Mouse (Mus musculus): ENCODE results near the gene Tmem243. TPM values are rescaled to one million over a fixed set of nuclear protein-coding genes. Genes with fewer than 3 reads are reported as not detected.

The Tmem243 gene
- polyA plus RNA-seq, 1 experiment from 2014 or later = 19.7 TPM

GRCm38 (mm10) chr5:9124134-9124533 is 23.7 kb downstream of the Tmem243 start:
- 89% methylated on average over 2 of the region's 2 CpGs for WGBS
- no peaks in the 10 kb centered on the region for H3K4me1 ChIP-seq (ENCODE audit: control insufficient read depth, insufficient read depth, low read length)
- H3K4me3 ChIP-seq (ENCODE audit: low read depth, low read length) = no peak overlapping the region
- ATAC-seq (ENCODE audit: insufficient read depth, low FRiP score, low TSS enrichment) (no peak), DNase-seq (ENCODE audit: low spot score) (no peak)
- no peak overlapping the region for H3K27ac ChIP-seq (ENCODE audit: low read depth, low read length)
- H3K27me3 ChIP-seq (ENCODE audit: control insufficient read depth, insufficient read depth, low read length) = no peaks in the 10 kb centered on the region
- no peaks in the 10 kb centered on the region for H3K9me3 ChIP-seq (ENCODE audit: control insufficient read depth, low read length)
- no peak overlapping the region for H3K9ac ChIP-seq (ENCODE audit: low read length)
- H3K4me2 ChIP-seq (ENCODE audit: low read depth) = no peak overlapping the region
- H3K36me3 ChIP-seq (ENCODE audit: control insufficient read depth, insufficient read depth, low read length) = peaks cover 9% of the 10 kb centered on the region; the same call in 1 of the 2 replicates

- Histone ChIP-seq H3K36me3 (ENCODE audit: control insufficient read depth, insufficient read depth, low read length) (peaks cover 8% of the 10 kb centered on the region; the same call in 1 of the 2 replicates), H3K4me3 (ENCODE audit: low read depth, low read length) (no peak overlapping the region), H3K27me3 (ENCODE audit: control insufficient read depth, insufficient read depth, low read length) (no peaks in the 10 kb centered on the region), H3K4me1 (ENCODE audit: control insufficient read depth, insufficient read depth, low read length) (no peaks in the 10 kb centered on the region), H3K27ac (ENCODE audit: low read depth, low read length) (no peak overlapping the region), H3K9me3 (ENCODE audit: control insufficient read depth, low read length) (no peaks in the 10 kb centered on the region), H3K9ac (ENCODE audit: low read length) (no peak overlapping the region), H3K4me2 (ENCODE audit: low read depth) (no peak overlapping the region)
- ATAC-seq (ENCODE audit: insufficient read depth, low FRiP score, low TSS enrichment) (no peak), DNase-seq (ENCODE audit: low spot score) (no peak)
- 94% methylated on average over 12 of the region's 12 CpGs for WGBS
These were observed 28.1 kb downstream of the Tmem243 start for GRCm38 (mm10) chr5:9128566-9128965.

- Histone ChIP-seq H3K4me2 (ENCODE audit: low read depth) (no peak overlapping the region), H3K4me1 (ENCODE audit: control insufficient read depth, insufficient read depth, low read length) (no peaks in the 10 kb centered on the region), H3K36me3 (ENCODE audit: control insufficient read depth, insufficient read depth, low read length) (peaks cover 10% of the 10 kb centered on the region; the same call in 1 of the 2 replicates), H3K27me3 (ENCODE audit: control insufficient read depth, insufficient read depth, low read length) (no peaks in the 10 kb centered on the region), H3K27ac (ENCODE audit: low read depth, low read length) (no peak overlapping the region), H3K9me3 (ENCODE audit: control insufficient read depth, low read length) (no peaks in the 10 kb centered on the region), H3K4me3 (ENCODE audit: low read depth, low read length) (no peak overlapping the region), H3K9ac (ENCODE audit: low read length) (no peak overlapping the region)
- DNase-seq (ENCODE audit: low spot score) (no peak), ATAC-seq (ENCODE audit: insufficient read depth, low FRiP score, low TSS enrichment) (no peak)
- WGBS = 84% methylated on average over 7 of the region's 7 CpGs
These were observed 31.3 kb downstream of the Tmem243 start for GRCm38 (mm10) chr5:9131786-9132185.

GRCm38 (mm10) chr5:9135588-9135987 is 35.1 kb downstream of the Tmem243 start:
- peaks cover 5% of the 10 kb centered on the region for H3K36me3 ChIP-seq (ENCODE audit: control insufficient read depth, insufficient read depth, low read length)
- no peak overlapping the region for H3K4me2 ChIP-seq (ENCODE audit: low read depth)
- WGBS = 88% methylated on average over 3 of the region's 3 CpGs
- H3K4me1 ChIP-seq (ENCODE audit: control insufficient read depth, insufficient read depth, low read length) = no peaks in the 10 kb centered on the region
- no peak for DNase-seq (ENCODE audit: low spot score)
- H3K9me3 ChIP-seq (ENCODE audit: control insufficient read depth, low read length) = no peaks in the 10 kb centered on the region
- no peak overlapping the region for H3K27ac ChIP-seq (ENCODE audit: low read depth, low read length)
- no peak overlapping the region for H3K4me3 ChIP-seq (ENCODE audit: low read depth, low read length)
- no peak for ATAC-seq (ENCODE audit: insufficient read depth, low FRiP score, low TSS enrichment)
- H3K27me3 ChIP-seq (ENCODE audit: control insufficient read depth, insufficient read depth, low read length) = no peaks in the 10 kb centered on the region
- no peak overlapping the region for H3K9ac ChIP-seq (ENCODE audit: low read length)

- Histone ChIP-seq H3K4me2 (ENCODE audit: low read depth) (no peak overlapping the region), H3K4me1 (ENCODE audit: control insufficient read depth, insufficient read depth, low read length) (no peaks in the 10 kb centered on the region), H3K27ac (ENCODE audit: low read depth, low read length) (no peak overlapping the region), H3K36me3 (ENCODE audit: control insufficient read depth, insufficient read depth, low read length) (peaks cover 5% of the 10 kb centered on the region), H3K9me3 (ENCODE audit: control insufficient read depth, low read length) (no peaks in the 10 kb centered on the region), H3K9ac (ENCODE audit: low read length) (no peak overlapping the region), H3K4me3 (ENCODE audit: low read depth, low read length) (no peak overlapping the region), H3K27me3 (ENCODE audit: control insufficient read depth, insufficient read depth, low read length) (no peaks in the 10 kb centered on the region)
- ATAC-seq (ENCODE audit: insufficient read depth, low FRiP score, low TSS enrichment) = no peak
- DNase-seq (ENCODE audit: low spot score) = no peak
- 97% methylated on average over 8 of the region's 8 CpGs for WGBS
These were observed 40.3 kb downstream of the Tmem243 start for GRCm38 (mm10) chr5:9140724-9141123.

GRCm38 (mm10) chr5:9142376-9142775 is 41.9 kb downstream of the Tmem243 start:
- Histone ChIP-seq H3K9me3 (ENCODE audit: control insufficient read depth, low read length) (no peaks in the 10 kb centered on the region), H3K4me2 (ENCODE audit: low read depth) (no peak overlapping the region), H3K27ac (ENCODE audit: low read depth, low read length) (no peak overlapping the region), H3K4me3 (ENCODE audit: low read depth, low read length) (no peak overlapping the region), H3K27me3 (ENCODE audit: control insufficient read depth, insufficient read depth, low read length) (no peaks in the 10 kb centered on the region), H3K4me1 (ENCODE audit: control insufficient read depth, insufficient read depth, low read length) (no peaks in the 10 kb centered on the region), H3K9ac (ENCODE audit: low read length) (no peak overlapping the region), H3K36me3 (ENCODE audit: control insufficient read depth, insufficient read depth, low read length) (peaks cover under 1% of the 10 kb centered on the region)
- WGBS = 88% methylated on average over 6 of the region's 6 CpGs
- DNase-seq (ENCODE audit: low spot score) = no peak
- no peak for ATAC-seq (ENCODE audit: insufficient read depth, low FRiP score, low TSS enrichment)

GRCm38 (mm10) chr5:9149273-9149850 is 48.9 kb downstream of the Tmem243 start:
- no peaks in the 10 kb centered on the region for H3K4me1 ChIP-seq (ENCODE audit: control insufficient read depth, insufficient read depth, low read length)
- H3K27me3 ChIP-seq (ENCODE audit: control insufficient read depth, insufficient read depth, low read length) = no peaks in the 10 kb centered on the region
- H3K36me3 ChIP-seq (ENCODE audit: control insufficient read depth, insufficient read depth, low read length) = no peaks in the 10 kb centered on the region
- no peaks in the 10 kb centered on the region for H3K9me3 ChIP-seq (ENCODE audit: control insufficient read depth, low read length)
- no peak for DNase-seq (ENCODE audit: low spot score)
- no peak for ATAC-seq (ENCODE audit: insufficient read depth, low FRiP score, low TSS enrichment)
- 94% methylated on average over 8 of the region's 8 CpGs for WGBS
- H3K4me2 ChIP-seq (ENCODE audit: low read depth) = no peak overlapping the region
- H3K4me3 ChIP-seq (ENCODE audit: low read depth, low read length) = no peak overlapping the region
- H3K9ac ChIP-seq (ENCODE audit: low read length) = no peak overlapping the region
- no peak overlapping the region for H3K27ac ChIP-seq (ENCODE audit: low read depth, low read length)

GRCm38 (mm10) chr5:9156746-9157145 is 56.3 kb downstream of the Tmem243 start:
- Histone ChIP-seq H3K27me3 (ENCODE audit: control insufficient read depth, insufficient read depth, low read length) (no peaks in the 10 kb centered on the region), H3K36me3 (ENCODE audit: control insufficient read depth, insufficient read depth, low read length) (no peaks in the 10 kb centered on the region), H3K27ac (ENCODE audit: low read depth, low read length) (no peak overlapping the region), H3K4me3 (ENCODE audit: low read depth, low read length) (no peak overlapping the region), H3K4me2 (ENCODE audit: low read depth) (no peak overlapping the region), H3K9me3 (ENCODE audit: control insufficient read depth, low read length) (no peaks in the 10 kb centered on the region), H3K9ac (ENCODE audit: low read length) (no peak overlapping the region), H3K4me1 (ENCODE audit: control insufficient read depth, insufficient read depth, low read length) (no peaks in the 10 kb centered on the region)
- DNase-seq (ENCODE audit: low spot score) = no peak
- no peak for ATAC-seq (ENCODE audit: insufficient read depth, low FRiP score, low TSS enrichment)

- Histone ChIP-seq H3K9me3 (ENCODE audit: control insufficient read depth, low read length) (no peaks in the 10 kb centered on the region), H3K4me3 (ENCODE audit: low read depth, low read length) (no peak overlapping the region), H3K36me3 (ENCODE audit: control insufficient read depth, insufficient read depth, low read length) (no peaks in the 10 kb centered on the region), H3K4me1 (ENCODE audit: control insufficient read depth, insufficient read depth, low read length) (no peaks in the 10 kb centered on the region), H3K27ac (ENCODE audit: low read depth, low read length) (no peak overlapping the region), H3K27me3 (ENCODE audit: control insufficient read depth, insufficient read depth, low read length) (no peaks in the 10 kb centered on the region), H3K4me2 (ENCODE audit: low read depth) (no peak overlapping the region), H3K9ac (ENCODE audit: low read length) (no peak overlapping the region)
- WGBS = 85% methylated on average over 1 of the region's 1 CpGs
- ATAC-seq (ENCODE audit: insufficient read depth, low FRiP score, low TSS enrichment) (no peak), DNase-seq (ENCODE audit: low spot score) (no peak)
These were observed 56.9 kb downstream of the Tmem243 start for GRCm38 (mm10) chr5:9157336-9157735.
